Mouse (Mus musculus) thymus, postnatal 4 days (tissue): ENCODE results near the gene Zfp72.
A peak's percentile ranks its signal among the peaks of the same experiment; 100 is the strongest.

ENCODE experiments used
- DNase-seq: peaks from one replicate; pipeline ENCODE4 v3.0.0; 2021

The Zfp72 gene

GRCm38 (mm10) chr13:74390371-74390990 is at the start of gene Zfp72:
Gene Zfp72 (minus strand): TSS chr13:74390836.
- peak; percentile 72 for DNase-seq

GRCm38 (mm10) chr13:74439895-74440294 is 49.3 kb upstream of the Zfp72 start:
- DNase-seq: peak; percentile 5

GRCm38 (mm10) chr13:74399298-74399839 is 8.7 kb upstream of the Zfp72 start, which contains the start of gene Ftl1-ps1:
Gene Ftl1-ps1 (plus strand): TSS chr13:74399694.
- no peak for DNase-seq

- no peak for DNase-seq
Observed at GRCm38 (mm10) chr13:74391156-74391555, 520 bp upstream of the Zfp72 start.

DNA sequence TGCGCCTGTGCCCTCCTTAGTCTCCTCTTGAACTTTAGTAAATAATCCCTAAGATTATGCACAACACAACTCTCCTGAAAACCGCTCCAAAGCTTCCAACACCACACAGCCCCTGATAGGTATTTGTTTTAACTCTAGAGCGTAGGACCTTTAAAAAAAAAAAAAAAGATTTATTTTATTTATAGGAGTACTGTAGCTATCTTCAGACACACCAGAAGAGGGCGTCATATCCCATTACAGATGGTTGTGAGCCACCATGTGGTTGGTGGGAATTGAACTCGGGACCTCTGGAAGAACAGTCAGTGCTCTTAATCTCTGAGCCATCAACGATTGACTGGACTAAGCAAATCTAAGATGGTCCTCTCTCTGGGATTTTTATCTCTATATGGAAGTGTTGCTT is 906 bp downstream of the Zfp72 start:
- no peak for DNase-seq

- DNase-seq: no peak
Observed at GRCm38 (mm10) chr13:74382289-74382688, 8.3 kb downstream of the Zfp72 start.

DNA sequence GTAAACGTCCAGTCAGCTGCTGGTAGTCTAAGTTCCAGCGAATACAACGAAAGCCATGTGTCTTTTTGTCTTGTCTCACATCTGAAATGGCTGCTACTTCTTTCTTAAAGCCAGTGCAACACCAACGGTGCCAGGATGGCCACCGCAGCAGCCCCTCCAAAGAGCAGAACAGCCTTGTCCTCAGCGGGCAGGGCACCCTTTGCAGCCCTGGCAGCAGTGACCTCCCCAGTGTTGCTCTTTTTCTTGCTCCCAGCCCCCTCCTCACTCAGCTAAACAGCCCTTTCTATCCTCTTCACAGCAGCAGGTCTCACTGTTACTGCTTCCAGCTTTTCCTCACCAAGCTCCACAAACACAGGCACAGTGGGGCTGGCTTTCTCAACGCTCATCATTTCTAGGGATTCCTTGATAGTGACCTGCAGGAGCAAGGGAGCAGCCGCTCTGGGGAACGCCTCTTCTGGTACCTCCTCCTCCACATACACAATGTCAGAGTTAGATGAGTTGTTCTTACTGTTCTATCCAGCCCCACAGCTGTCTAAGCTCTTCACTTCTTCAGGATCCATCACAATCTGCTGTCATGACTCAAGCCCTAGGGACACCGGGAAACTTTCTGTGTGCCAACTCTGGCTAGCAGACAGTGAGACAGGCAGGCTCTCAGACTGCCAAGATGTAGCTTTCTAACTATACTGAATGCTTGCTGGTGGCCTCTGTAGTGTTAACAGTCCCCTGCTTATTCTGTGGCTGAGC is 8.9 kb downstream of the Zfp72 start:
- DNase-seq: no peak

GRCm38 (mm10) chr13:74363859-74364235 is 26.8 kb downstream of the Zfp72 start, which contains the start of gene Lrrc14b:
Gene Lrrc14b (minus strand): TSS chr13:74364005.
- no peak for DNase-seq

DNA sequence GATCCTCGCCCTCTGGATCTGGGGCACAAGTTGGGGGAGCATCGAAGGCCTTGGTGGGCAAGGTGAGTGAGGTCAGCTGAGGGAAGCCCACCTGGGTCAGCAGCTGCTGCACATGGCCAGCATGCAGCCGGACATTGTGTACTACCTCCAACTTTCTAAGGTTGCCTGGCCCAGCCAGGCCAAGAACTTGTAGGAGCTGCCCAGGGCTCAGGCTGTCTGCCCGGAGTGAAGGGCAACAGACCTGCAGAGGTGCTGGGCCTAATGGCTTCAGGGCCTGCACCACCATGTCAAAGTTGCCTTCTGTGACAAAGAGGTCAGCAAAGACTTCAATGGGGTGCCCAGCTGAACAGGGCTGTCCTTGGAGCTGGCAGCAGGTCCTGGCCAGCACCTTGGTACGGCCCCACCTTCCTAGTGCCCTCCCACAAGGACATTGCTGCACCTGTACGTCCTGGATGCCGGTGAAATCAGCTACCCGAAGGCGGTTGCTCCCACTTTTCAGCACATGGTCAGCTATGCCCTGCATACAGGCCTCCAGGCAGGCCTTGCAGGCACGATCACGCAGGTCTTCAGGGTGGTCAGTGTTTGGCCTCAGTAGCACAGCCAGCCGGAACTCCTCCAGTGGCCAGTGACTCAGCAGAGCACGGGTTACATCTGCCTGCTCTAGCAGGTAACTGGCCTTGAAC is 27.3 kb downstream of the Zfp72 start:
- DNase-seq: no peak

- no peak for DNase-seq
Observed at GRCm38 (mm10) chr13:74362218-74362617, 28.4 kb downstream of the Zfp72 start.

GRCm38 (mm10) chr13:74356491-74356890 is 34.1 kb downstream of the Zfp72 start:
- no peak for DNase-seq

GRCm38 (mm10) chr13:74350435-74350906 is 40.2 kb downstream of the Zfp72 start:
- DNase-seq: peak; percentile 41

GRCm38 (mm10) chr13:74349566-74350434 is 40.8 kb downstream of the Zfp72 start, which contains the start of the genes Sdha and Ccdc127:
Gene Sdha (minus strand): TSS chr13:74350280.
Gene Ccdc127 (plus strand): TSS chr13:74350309.
- peak; percentile 98 for DNase-seq

GRCm38 (mm10) chr13:74341036-74341435 is 49.6 kb downstream of the Zfp72 start:
- DNase-seq: peak; percentile 64

DNA sequence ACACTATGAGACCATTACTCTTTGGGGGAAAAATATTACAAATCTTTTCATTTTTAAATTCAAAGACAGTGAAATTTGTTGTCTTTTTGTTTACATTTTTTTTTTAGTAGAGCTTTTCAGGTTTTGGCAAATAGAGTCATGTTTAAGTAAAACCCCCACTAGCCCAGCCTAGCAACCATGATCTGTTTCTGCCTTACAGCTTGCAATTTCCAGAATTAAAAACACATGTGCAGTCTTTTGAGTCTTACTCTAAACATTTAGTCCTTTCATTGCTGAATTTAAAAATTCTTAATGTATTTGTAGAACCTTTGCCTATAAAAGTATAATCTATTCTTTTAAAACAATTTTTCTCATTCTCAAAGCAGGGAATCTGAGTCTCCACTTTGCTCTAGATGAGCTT is 61.3 kb downstream of the Zfp72 start:
- no peak for DNase-seq
